Mouse (Mus musculus) CH12.LX (cell line): ENCODE measurements at regions not wholly inside any gene's neighbourhood (a gene's known extent, or its start where the extent isn't known, plus 50 kb on each side); places are given as distances from the start of the nearest gene placed in this dataset.

Experiments
- CTCF ChIP-seq, 2 experiments: IDR thresholded peaks in 1 of 2; conservative IDR thresholded peaks in 1 of 2; 2 replicates each; pipeline ENCODE4 v1.5.1; 2011 to 2012; ENCODE audit warnings: low read depth in 2 of 2, low read length in 2 of 2, improper control_type of control experiment in 1 of 2, inconsistent platforms in 1 of 2, mild to moderate bottlenecking in 1 of 2, moderate library complexity in 1 of 2
- JUND ChIP-seq: conservative IDR thresholded peaks from 2 replicates; pipeline ENCODE4 v1.6.1; 2011; ENCODE audit warnings: low read depth, low read length, improper control_type of control experiment

- TF ChIP-seq CTCF (conservative IDR thresholded peaks at IDR 0.05 in 1 of 2, IDR thresholded peaks at IDR 0.05 in 1 of 2; ENCODE audit: low read depth in 2 of 2, low read length in 2 of 2): no peak
- no peak for TF ChIP-seq JUND
Measured at GRCm38 (mm10) chr9:86961663-86962062, 53.7 kb upstream of the Ripply2 start.
